Mouse (Mus musculus) heart, embryonic 16.5 days (tissue): ENCODE data around the gene Ddx6. TPM values are rescaled to one million over a fixed set of nuclear protein-coding genes. Genes with fewer than 3 reads are reported as not detected.
"Not testable (repeated sequence)": the region's sequence is repeated elsewhere in the genome, so short reads cannot be mapped to it uniquely, and the experiment has no call there.

Experiments used
- ATAC-seq: fragments of 200-750 bp; cut with Nextera tagmentation; replicated peaks from 2 replicates; pipeline ENCODE4 v1.8.0; 2017; ENCODE audit warnings: moderate number of reproducible peaks; ENCODE audit not compliant: insufficient read depth, low FRiP score; ENCODE audit errors: extremely low read depth
- H3K27ac ChIP-seq: fragments of 300-500 bp; sonication (generic); 2 replicates; pipeline ENCODE4 v1.5.1; 2014; ENCODE audit warnings: mild to moderate bottlenecking, low read length, control low read depth, moderate library complexity
- H3K27me3 ChIP-seq: fragments of 300-500 bp; sonication (generic); 2 replicates; pipeline ENCODE4 v1.6.1; 2014; ENCODE audit warnings: low read length, mixed read lengths; ENCODE audit not compliant: control insufficient read depth, insufficient read depth
- H3K36me3 ChIP-seq: fragments of 300-500 bp; sonication (generic); 2 replicates; pipeline ENCODE4 v1.6.1; 2014; ENCODE audit not compliant: control insufficient read depth, insufficient read depth
- H3K4me1 ChIP-seq: fragments of 300-500 bp; sonication (generic); 2 replicates; pipeline ENCODE4 v1.6.1; 2014; ENCODE audit warnings: low read length, mixed read lengths; ENCODE audit not compliant: control insufficient read depth, insufficient read depth
- H3K4me2 ChIP-seq: fragments of 300-500 bp; sonication (generic); 2 replicates; pipeline ENCODE4 v1.6.1; 2014; ENCODE audit warnings: low read depth, mild to moderate bottlenecking, control low read depth, low read length
- H3K4me3 ChIP-seq: fragments of 300-500 bp; sonication (generic); 2 replicates; pipeline ENCODE4 v1.5.1; 2014; ENCODE audit warnings: mild to moderate bottlenecking, control low read depth, low read length
- H3K9ac ChIP-seq: fragments of 300-500 bp; sonication (generic); 2 replicates; pipeline ENCODE4 v1.6.1; 2014; ENCODE audit warnings: low read length, control low read depth
- H3K9me3 ChIP-seq: fragments of 300-500 bp; sonication (generic); replicated peaks from 2 replicates; pipeline ENCODE4 v1.6.1; 2016; ENCODE audit warnings: low read length; ENCODE audit not compliant: control insufficient read depth
- WGBS: fragments of 180-500 bp; shearing (Covaris S2); extraction: QIAGEN DNeasy Blood & Tissue Kit; methylation state at CpG from one replicate; pipeline ENCODE4 v1.1.7; 2014; 5-methylcytosine and 5-hydroxymethylcytosine counted together
- polyA plus RNA-seq: library from polyadenylated mRNA; unstranded; fragments of >200 nt; fragmentation: Nextera tagmentation; extraction: Ambion mirVana; gene quantifications from 2 replicates; pipeline ENCODE4 v1.2.1, GENCODE M21; 2015

The Ddx6 gene
- polyA plus RNA-seq, 1 experiment from 2014 or later, result 9.2 TPM

GRCm38 (mm10) chr9:44576046-44576445 is 28.6 kb upstream of the Ddx6 start:
- not testable (repeated sequence) for H3K9ac ChIP-seq, H3K4me3 ChIP-seq, H3K27ac ChIP-seq, H3K36me3 ChIP-seq, H3K4me1 ChIP-seq, H3K9me3 ChIP-seq, H3K27me3 ChIP-seq, H3K4me2 ChIP-seq, ATAC-seq
- WGBS, result 85% methylated on average over 7 of the region's 7 CpGs

GRCm38 (mm10) chr9:44579392-44579791 is 25.3 kb upstream of the Ddx6 start:
- peak; percentile 67; the same call in 1 of the 2 replicates for ATAC-seq
- no peaks in the 10 kb centered on the region for H3K27me3 ChIP-seq
- WGBS, result 15% methylated on average over 6 of the region's 6 CpGs
- peaks cover 5% of the 10 kb centered on the region; the same call in 1 of the 2 replicates for H3K9me3 ChIP-seq
- peak overlapping the region; percentile 41 for H3K4me2 ChIP-seq
- no peak overlapping the region for H3K27ac ChIP-seq
- no peaks in the 10 kb centered on the region for H3K4me1 ChIP-seq
- H3K9ac ChIP-seq, result no peak overlapping the region
- H3K36me3 ChIP-seq, result no peaks in the 10 kb centered on the region
- peak overlapping the region; percentile 20; the same call in 1 of the 2 replicates for H3K4me3 ChIP-seq

- Histone ChIP-seq H3K27ac (no peak overlapping the region), H3K9ac (no peak overlapping the region), H3K27me3 (no peaks in the 10 kb centered on the region), H3K4me1 (no peaks in the 10 kb centered on the region), H3K4me3 (no peak overlapping the region), H3K36me3 (no peaks in the 10 kb centered on the region), H3K4me2 (no peak overlapping the region), H3K9me3 (peaks cover 5% of the 10 kb centered on the region; the same call in 1 of the 2 replicates)
- 62% methylated on average over 5 of the region's 5 CpGs for WGBS
- ATAC-seq, result no peak
These were observed 24.6 kb upstream of the Ddx6 start for GRCm38 (mm10) chr9:44580085-44580484.

GRCm38 (mm10) chr9:44581423-44581822 is 23.3 kb upstream of the Ddx6 start:
- Histone ChIP-seq H3K4me1 (no peaks in the 10 kb centered on the region), H3K9ac (no peak overlapping the region), H3K36me3 (no peaks in the 10 kb centered on the region), H3K4me3 (no peak overlapping the region), H3K4me2 (no peak overlapping the region), H3K27ac (no peak overlapping the region), H3K9me3 (peaks cover 5% of the 10 kb centered on the region; the same call in 1 of the 2 replicates), H3K27me3 (no peaks in the 10 kb centered on the region)
- no peak for ATAC-seq
- WGBS, result 58% methylated on average over 3 of the region's 3 CpGs

GRCm38 (mm10) chr9:44582390-44582789 is 22.3 kb upstream of the Ddx6 start:
- 72% methylated on average over 16 of the region's 16 CpGs for WGBS
- no peak for ATAC-seq
- Histone ChIP-seq H3K9me3 (peaks cover 5% of the 10 kb centered on the region; the same call in 1 of the 2 replicates), H3K9ac (no peak overlapping the region), H3K4me2 (no peak overlapping the region), H3K36me3 (no peaks in the 10 kb centered on the region), H3K4me3 (no peak overlapping the region), H3K27me3 (no peaks in the 10 kb centered on the region), H3K27ac (no peak overlapping the region), H3K4me1 (no peaks in the 10 kb centered on the region)

- H3K9me3 ChIP-seq, result peaks cover 5% of the 10 kb centered on the region; the same call in 1 of the 2 replicates
- H3K9ac ChIP-seq, result no peak overlapping the region
- H3K27me3 ChIP-seq, result no peaks in the 10 kb centered on the region
- H3K4me2 ChIP-seq, result no peak overlapping the region
- H3K27ac ChIP-seq, result no peak overlapping the region
- H3K4me3 ChIP-seq, result no peak overlapping the region
- 63% methylated on average over 8 of the region's 8 CpGs for WGBS
- no peak for ATAC-seq
- no peaks in the 10 kb centered on the region for H3K36me3 ChIP-seq
- no peaks in the 10 kb centered on the region for H3K4me1 ChIP-seq
These were observed 17.9 kb upstream of the Ddx6 start for GRCm38 (mm10) chr9:44586640-44587261.

GRCm38 (mm10) chr9:44587262-44588160 is 17.2 kb upstream of the Ddx6 start:
- ATAC-seq, result no peak
- Histone ChIP-seq H3K4me3 (no peak overlapping the region), H3K36me3 (no peaks in the 10 kb centered on the region), H3K27me3 (no peaks in the 10 kb centered on the region), H3K4me2 (no peak overlapping the region), H3K4me1 (no peaks in the 10 kb centered on the region), H3K9me3 (peaks cover 5% of the 10 kb centered on the region; the same call in 1 of the 2 replicates), H3K27ac (no peak overlapping the region), H3K9ac (no peak overlapping the region)
- WGBS, result 69% methylated on average over 9 of the region's 9 CpGs

GRCm38 (mm10) chr9:44588605-44589004 is 16.1 kb upstream of the Ddx6 start:
- no peak overlapping the region for H3K9ac ChIP-seq
- no peaks in the 10 kb centered on the region for H3K27me3 ChIP-seq

GRCm38 (mm10) chr9:44589095-44589494 is 15.6 kb upstream of the Ddx6 start:
- Histone ChIP-seq H3K4me3 (no peak overlapping the region), H3K4me2 (no peak overlapping the region), H3K9ac (no peak overlapping the region), H3K36me3 (no peaks in the 10 kb centered on the region), H3K27me3 (no peaks in the 10 kb centered on the region), H3K9me3 (peaks cover 1% of the 10 kb centered on the region; the same call in 1 of the 2 replicates), H3K27ac (no peak overlapping the region), H3K4me1 (no peaks in the 10 kb centered on the region)
- ATAC-seq, result no peak

More at GRCm38 (mm10) chr9:44588605-44589004, 16.1 kb upstream of the Ddx6 start:
- Histone ChIP-seq H3K4me1 (no peaks in the 10 kb centered on the region), H3K36me3 (no peaks in the 10 kb centered on the region), H3K4me3 (no peak overlapping the region), H3K27ac (no peak overlapping the region), H3K9me3 (peaks cover 5% of the 10 kb centered on the region; the same call in 1 of the 2 replicates), H3K4me2 (no peak overlapping the region)
- 54% methylated on average over 9 of the region's 9 CpGs for WGBS
- ATAC-seq, result no peak
